Mouse (Mus musculus) limb, embryonic 11.5 days (tissue): ENCODE data around the gene Kirrel. TPM values are rescaled to one million over a fixed set of nuclear protein-coding genes. Genes with fewer than 3 reads are reported as not detected.

ENCODE experiments used
- ATAC-seq: fragments of 200-750 bp; cut with Nextera tagmentation; 2 replicates; pipeline ENCODE4 v1.8.0; 2017; ENCODE audit warnings: low read depth; ENCODE audit not compliant: insufficient number of reproducible peaks, low FRiP score, low TSS enrichment
- DNase-seq: peaks from one replicate; pipeline ENCODE4 v3.0.0-alpha.2; 2015; ENCODE audit warnings: low spot score
- H3K27ac ChIP-seq: fragments of 300-500 bp; sonication (generic); replicated peaks from 2 replicates; pipeline ENCODE4 v1.5.1; 2014; ENCODE audit warnings: low read depth, mild to moderate bottlenecking, low read length
- H3K27me3 ChIP-seq: fragments of 300-500 bp; sonication (generic); 2 replicates; pipeline ENCODE4 v1.6.1; 2014; ENCODE audit warnings: mild to moderate bottlenecking, low read length, mixed read lengths; ENCODE audit not compliant: control insufficient read depth, insufficient read depth
- H3K36me3 ChIP-seq: fragments of 300-500 bp; sonication (generic); 2 replicates; pipeline ENCODE4 v1.6.1; 2014; ENCODE audit warnings: mild to moderate bottlenecking, low read length, moderate library complexity, mixed read lengths; ENCODE audit not compliant: control insufficient read depth, insufficient read depth
- H3K4me1 ChIP-seq: fragments of 300-500 bp; sonication (generic); 2 replicates; pipeline ENCODE4 v1.6.1; 2014; ENCODE audit warnings: low read length, mixed read lengths; ENCODE audit not compliant: control insufficient read depth, insufficient read depth
- H3K4me2 ChIP-seq: fragments of 300-500 bp; sonication (generic); 2 replicates; pipeline ENCODE4 v1.6.1; 2014; ENCODE audit warnings: low read depth, mild to moderate bottlenecking, moderate library complexity; ENCODE audit not compliant: severe bottlenecking
- H3K4me3 ChIP-seq: fragments of 300-500 bp; sonication (generic); 2 replicates; pipeline ENCODE4 v1.5.1; 2014; ENCODE audit warnings: low read depth, low read length
- H3K9ac ChIP-seq: fragments of 300-500 bp; sonication (generic); 2 replicates; pipeline ENCODE4 v1.6.1; 2014; ENCODE audit warnings: mild to moderate bottlenecking, low read length
- H3K9me3 ChIP-seq: fragments of 300-500 bp; sonication (generic); 2 replicates; pipeline ENCODE4 v1.6.1; 2016; ENCODE audit warnings: low read length; ENCODE audit not compliant: control insufficient read depth
- whole genome bisulfite sequencing: fragments of 180-500 bp; shearing (Covaris S2); extraction: QIAGEN DNeasy Blood & Tissue Kit; methylation state at CpG from one replicate; pipeline ENCODE4 v1.1.7; 2014; 5-methylcytosine and 5-hydroxymethylcytosine counted together
- polyA plus RNA-seq: library from polyadenylated mRNA; unstranded; fragments of >200 nt; fragmentation: Nextera tagmentation; extraction: Ambion mirVana; gene quantifications from 2 replicates; pipeline ENCODE4 v1.2.1, GENCODE M21; 2014

Gene Kirrel
- polyA plus RNA-seq, result 12.8 and 13.6 TPM in 2 replicates

- H3K27me3 ChIP-seq, result no peaks in the 10 kb centered on the region
- H3K4me3 ChIP-seq, result peak within 1 kb of the TSS; percentile 49
- WGBS, result under 1% methylated on average over 45 of the region's 45 CpGs
- H3K4me2 ChIP-seq, result peak within 1 kb of the TSS; percentile 94
- peak within 1 kb of the TSS; percentile 88 for H3K9ac ChIP-seq
- peak; percentile 85 for ATAC-seq
- peak; percentile 89 for DNase-seq
- peak within 1 kb of the TSS; percentile 72 for H3K27ac ChIP-seq
- peaks cover 18% of the 10 kb centered on the region for H3K4me1 ChIP-seq
- no peaks in the 10 kb centered on the region for H3K9me3 ChIP-seq
- no peaks in the 10 kb centered on the region for H3K36me3 ChIP-seq
These were observed at the start of gene Kirrel for GRCm38 (mm10) chr3:87174096-87174768. TSS of gene Kirrel (minus strand) at chr3:87174747.

GRCm38 (mm10) chr3:87223636-87224035 is 49.1 kb upstream of the Kirrel start:
- Histone ChIP-seq H3K36me3 (no peaks in the 10 kb centered on the region), H3K9me3 (no peaks in the 10 kb centered on the region), H3K4me3 (no peak overlapping the region), H3K9ac (no peak overlapping the region), H3K4me2 (no peak overlapping the region), H3K27ac (no peak overlapping the region), H3K4me1 (no peaks in the 10 kb centered on the region), H3K27me3 (no peaks in the 10 kb centered on the region)
- WGBS, result 80% methylated on average over 4 of the region's 4 CpGs
- DNase-seq, result no peak
- ATAC-seq, result no peak

- H3K4me2 ChIP-seq, result no peak overlapping the region
- 93% methylated on average over 5 of the region's 5 CpGs for WGBS
These were observed 47.8 kb upstream of the Kirrel start for GRCm38 (mm10) chr3:87222346-87222745.

GRCm38 (mm10) chr3:87215176-87215575 is 40.6 kb upstream of the Kirrel start:
- DNase-seq, result no peak
- ATAC-seq, result no peak
- H3K9me3 ChIP-seq, result no peaks in the 10 kb centered on the region
- no peak overlapping the region for H3K9ac ChIP-seq
- H3K27me3 ChIP-seq, result no peaks in the 10 kb centered on the region
- no peak overlapping the region for H3K4me3 ChIP-seq
- no peaks in the 10 kb centered on the region for H3K4me1 ChIP-seq
- H3K27ac ChIP-seq, result no peak overlapping the region
- 81% methylated on average over 11 of the region's 11 CpGs for WGBS
- H3K36me3 ChIP-seq, result no peaks in the 10 kb centered on the region
- H3K4me2 ChIP-seq, result no peak overlapping the region

More at GRCm38 (mm10) chr3:87222346-87222745, 47.8 kb upstream of the Kirrel start:
- no peaks in the 10 kb centered on the region for H3K36me3 ChIP-seq
- no peaks in the 10 kb centered on the region for H3K27me3 ChIP-seq
- no peaks in the 10 kb centered on the region for H3K9me3 ChIP-seq
- no peak overlapping the region for H3K9ac ChIP-seq
- no peaks in the 10 kb centered on the region for H3K4me1 ChIP-seq
- DNase-seq (no peak), ATAC-seq (no peak)
- H3K27ac ChIP-seq, result no peak overlapping the region
- no peak overlapping the region for H3K4me3 ChIP-seq

- no peaks in the 10 kb centered on the region for H3K36me3 ChIP-seq
- ATAC-seq (no peak), DNase-seq (no peak)
- no peak overlapping the region for H3K4me3 ChIP-seq
- no peak overlapping the region for H3K4me2 ChIP-seq
- H3K9ac ChIP-seq, result no peak overlapping the region
- H3K27ac ChIP-seq, result no peak overlapping the region
- WGBS, result 92% methylated on average over 19 of the region's 19 CpGs
- no peaks in the 10 kb centered on the region for H3K4me1 ChIP-seq
- no peaks in the 10 kb centered on the region for H3K9me3 ChIP-seq
- H3K27me3 ChIP-seq, result no peaks in the 10 kb centered on the region
These were observed 39.8 kb upstream of the Kirrel start for GRCm38 (mm10) chr3:87214221-87214864.

GRCm38 (mm10) chr3:87206336-87207075 is 32.0 kb upstream of the Kirrel start:
- no peak overlapping the region for H3K4me3 ChIP-seq
- DNase-seq (peak; percentile 7), ATAC-seq (no peak)
- no peaks in the 10 kb centered on the region for H3K27me3 ChIP-seq
- no peaks in the 10 kb centered on the region for H3K36me3 ChIP-seq
- no peak overlapping the region for H3K4me2 ChIP-seq
- H3K4me1 ChIP-seq, result no peaks in the 10 kb centered on the region
- WGBS, result 81% methylated on average over 5 of the region's 5 CpGs
- no peak overlapping the region for H3K9ac ChIP-seq
- no peaks in the 10 kb centered on the region for H3K9me3 ChIP-seq
- H3K27ac ChIP-seq, result no peak overlapping the region

- Histone ChIP-seq H3K36me3 (no peaks in the 10 kb centered on the region), H3K4me1 (no peaks in the 10 kb centered on the region), H3K4me2 (no peak overlapping the region), H3K27me3 (no peaks in the 10 kb centered on the region), H3K9me3 (no peaks in the 10 kb centered on the region), H3K4me3 (no peak overlapping the region), H3K27ac (no peak overlapping the region), H3K9ac (no peak overlapping the region)
- DNase-seq (no peak), ATAC-seq (no peak)
- 37% methylated on average over 6 of the region's 6 CpGs for WGBS
These were observed 22.1 kb upstream of the Kirrel start for GRCm38 (mm10) chr3:87196637-87197036.

GRCm38 (mm10) chr3:87195041-87195440 is 20.5 kb upstream of the Kirrel start:
- H3K27me3 ChIP-seq, result no peaks in the 10 kb centered on the region
- no peaks in the 10 kb centered on the region for H3K4me1 ChIP-seq
- ATAC-seq, result no peak
- 89% methylated on average over 4 of the region's 4 CpGs for whole genome bisulfite sequencing
- no peaks in the 10 kb centered on the region for H3K36me3 ChIP-seq
- no peaks in the 10 kb centered on the region for H3K9me3 ChIP-seq
- no peak overlapping the region for H3K4me3 ChIP-seq
- H3K4me2 ChIP-seq, result no peak overlapping the region
- H3K9ac ChIP-seq, result no peak overlapping the region
- DNase-seq, result no peak
- no peak overlapping the region for H3K27ac ChIP-seq
